Mouse (Mus musculus) midbrain, embryonic 12.5 days (tissue): ENCODE measurements around the gene Abl1. TPM values are rescaled to one million over a fixed set of nuclear protein-coding genes. Genes with fewer than 3 reads are reported as not detected.
"Not testable (repeated sequence)": the region's sequence is repeated elsewhere in the genome, so short reads cannot be mapped to it uniquely, and the experiment has no call there.

Experiments used
- ATAC-seq: fragments of 200-750 bp; cut with Nextera tagmentation; 2 replicates; pipeline ENCODE4 v1.8.0; 2017; ENCODE audit warnings: low read depth, moderate TSS enrichment, moderate library complexity; ENCODE audit not compliant: low FRiP score
- H3K27ac ChIP-seq: fragments of 300-500 bp; sonication (generic); replicated peaks from 2 replicates; pipeline ENCODE4 v1.5.1; 2016; ENCODE audit warnings: mild to moderate bottlenecking
- H3K27me3 ChIP-seq: fragments of 300-500 bp; sonication (generic); 2 replicates; pipeline ENCODE4 v1.6.1; 2016; ENCODE audit warnings: mild to moderate bottlenecking
- H3K36me3 ChIP-seq: fragments of 300-500 bp; sonication (generic); 2 replicates; pipeline ENCODE4 v1.6.1; 2016
- H3K4me1 ChIP-seq: fragments of 300-500 bp; sonication (generic); 2 replicates; pipeline ENCODE4 v1.6.1; 2016
- H3K4me2 ChIP-seq: fragments of 300-500 bp; sonication (generic); replicated peaks from 2 replicates; pipeline ENCODE4 v1.6.1; 2016; ENCODE audit warnings: mild to moderate bottlenecking, moderate library complexity
- H3K4me3 ChIP-seq: fragments of 300-500 bp; sonication (generic); 2 replicates; pipeline ENCODE4 v1.5.1; 2016; ENCODE audit warnings: mild to moderate bottlenecking
- H3K9ac ChIP-seq: fragments of 300-500 bp; sonication (generic); replicated peaks from 2 replicates; pipeline ENCODE4 v1.6.1; 2016; ENCODE audit warnings: mild to moderate bottlenecking, moderate library complexity
- H3K9me3 ChIP-seq: fragments of 300-500 bp; sonication (generic); 2 replicates; pipeline ENCODE4 v1.6.1; 2016; ENCODE audit warnings: mild to moderate bottlenecking
- WGBS: fragments of 180-500 bp; shearing (Covaris S2); methylation state at CpG from one replicate; pipeline ENCODE4 v1.1.7; 2016; 5-methylcytosine and 5-hydroxymethylcytosine counted together
- polyA plus RNA-seq: library from polyadenylated mRNA; unstranded; fragments of >200 nt; fragmentation: Nextera tagmentation; extraction: Ambion mirVana; gene quantifications from 2 replicates; pipeline ENCODE4 v1.2.1, GENCODE M21; 2016

Gene Abl1
- polyA plus RNA-seq, 1 experiment from 2014 or later, result 47.3 TPM

GRCm38 (mm10) chr2:31656374-31656773 lies 31.8 kb upstream of the Abl1 start:
- Histone ChIP-seq H3K4me2 (no peak overlapping the region), H3K27ac (no peak overlapping the region), H3K36me3 (no peaks in the 10 kb centered on the region), H3K4me3 (no peak overlapping the region), H3K4me1 (peaks cover 14% of the 10 kb centered on the region), H3K27me3 (peaks cover 96% of the 10 kb centered on the region), H3K9me3 (no peaks in the 10 kb centered on the region), H3K9ac (no peak overlapping the region)
- ATAC-seq, result no peak
- WGBS, result 85% methylated on average over 7 of the region's 7 CpGs

- peaks cover 89% of the 10 kb centered on the region for H3K27me3 ChIP-seq
- no peak for ATAC-seq
Measured at GRCm38 (mm10) chr2:31662939-31663803, 25.0 kb upstream of the Abl1 start.

GRCm38 (mm10) chr2:31663804-31664180 lies 24.4 kb upstream of the Abl1 start:
- 96% methylated on average over 1 of the region's 1 CpGs for WGBS
- H3K27me3 ChIP-seq, result peaks cover 83% of the 10 kb centered on the region
- H3K27ac ChIP-seq, result no peak overlapping the region
- H3K9ac ChIP-seq, result no peak overlapping the region
- H3K36me3 ChIP-seq, result no peaks in the 10 kb centered on the region
- ATAC-seq, result no peak
- no peaks in the 10 kb centered on the region for H3K4me1 ChIP-seq
- H3K9me3 ChIP-seq, result no peaks in the 10 kb centered on the region
- no peak overlapping the region for H3K4me3 ChIP-seq
- no peak overlapping the region for H3K4me2 ChIP-seq

More at GRCm38 (mm10) chr2:31662939-31663803, 25.0 kb upstream of the Abl1 start:
- H3K4me1 ChIP-seq, result no peaks in the 10 kb centered on the region
- H3K4me2 ChIP-seq, result no peak overlapping the region
- H3K9ac ChIP-seq, result no peak overlapping the region
- H3K9me3 ChIP-seq, result no peaks in the 10 kb centered on the region
- 72% methylated on average over 8 of the region's 8 CpGs for WGBS
- no peaks in the 10 kb centered on the region for H3K36me3 ChIP-seq
- no peak overlapping the region for H3K27ac ChIP-seq
- no peak overlapping the region for H3K4me3 ChIP-seq

GRCm38 (mm10) chr2:31667332-31667731 lies 20.8 kb upstream of the Abl1 start:
- H3K9ac ChIP-seq, result no peak overlapping the region
- H3K4me1 ChIP-seq, result peaks cover 12% of the 10 kb centered on the region
- no peak for ATAC-seq
- H3K9me3 ChIP-seq, result no peaks in the 10 kb centered on the region
- H3K4me2 ChIP-seq, result no peak overlapping the region
- peaks cover 49% of the 10 kb centered on the region for H3K27me3 ChIP-seq
- no peak overlapping the region for H3K4me3 ChIP-seq
- WGBS, result 24% methylated on average over 4 of the region's 4 CpGs
- no peak overlapping the region for H3K27ac ChIP-seq
- peaks cover 2% of the 10 kb centered on the region; the same call in 1 of the 2 replicates for H3K36me3 ChIP-seq

- Histone ChIP-seq H3K4me3 (peak within 1 kb of the TSS; percentile 68), H3K9me3 (no peaks in the 10 kb centered on the region), H3K36me3 (peaks cover 34% of the 10 kb centered on the region), H3K4me1 (peaks cover 23% of the 10 kb centered on the region), H3K27me3 (peaks cover 20% of the 10 kb centered on the region), H3K9ac (peak within 1 kb of the TSS; percentile 79), H3K27ac (no peak within 1 kb of the TSS), H3K4me2 (peak within 1 kb of the TSS; percentile 91)
- peak; percentile 98 for ATAC-seq
- under 1% methylated on average over 27 of the region's 27 CpGs for WGBS
Measured at GRCm38 (mm10) chr2:31670551-31671035, 17.6 kb upstream of the Abl1 start, which contains the start of gene Exosc2. TSS of gene Exosc2 (plus strand) at chr2:31670715.

- no peak overlapping the region for H3K9ac ChIP-seq
- H3K27ac ChIP-seq, result no peak overlapping the region
- H3K36me3 ChIP-seq, result peaks cover 76% of the 10 kb centered on the region
- no peak for ATAC-seq
- WGBS, result 97% methylated on average over 6 of the region's 6 CpGs
- H3K9me3 ChIP-seq, result no peaks in the 10 kb centered on the region
- H3K4me1 ChIP-seq, result no peaks in the 10 kb centered on the region
- no peaks in the 10 kb centered on the region for H3K27me3 ChIP-seq
- H3K4me2 ChIP-seq, result no peak overlapping the region
- no peak overlapping the region for H3K4me3 ChIP-seq
Measured at GRCm38 (mm10) chr2:31678641-31679040, 9.5 kb upstream of the Abl1 start.

GRCm38 (mm10) chr2:31681051-31681707 lies 7.0 kb upstream of the Abl1 start:
- not testable (repeated sequence) for H3K9me3 ChIP-seq, H3K4me3 ChIP-seq, H3K4me1 ChIP-seq, H3K27ac ChIP-seq, H3K27me3 ChIP-seq, H3K9ac ChIP-seq, H3K4me2 ChIP-seq, ATAC-seq
- 93% methylated on average over 15 of the region's 15 CpGs for WGBS
- H3K36me3 ChIP-seq, result peaks cover 51% of the 10 kb centered on the region

DNA sequence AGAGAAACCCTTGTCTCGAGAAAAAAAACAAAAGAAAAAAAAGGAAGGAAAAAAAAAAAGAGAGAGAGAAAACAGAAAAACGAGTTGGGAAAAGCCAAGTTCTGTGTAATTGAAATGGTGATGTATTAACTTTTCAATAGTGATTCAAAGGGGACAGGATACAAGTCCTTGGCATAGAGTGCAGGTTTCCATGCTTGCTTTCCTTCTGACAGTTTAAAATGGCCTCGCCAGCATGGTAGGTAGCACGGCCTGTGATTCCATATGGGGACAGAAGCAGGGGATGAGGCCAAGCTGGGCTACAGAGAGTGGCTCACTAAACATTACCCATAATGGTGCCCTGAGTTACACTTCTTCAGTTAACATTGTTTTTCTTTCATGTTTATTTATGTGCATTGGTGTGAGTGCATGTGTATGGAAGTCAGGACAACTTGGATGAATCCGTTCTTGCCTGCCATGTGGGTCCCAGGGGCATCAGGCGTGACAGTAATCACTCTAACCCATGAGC lies 6.4 kb upstream of the Abl1 start:
- WGBS, result 90% methylated on average over 6 of the region's 6 CpGs
- no peak for ATAC-seq
- Histone ChIP-seq H3K9me3 (no peaks in the 10 kb centered on the region), H3K4me1 (no peaks in the 10 kb centered on the region), H3K27ac (no peak overlapping the region), H3K4me3 (no peak overlapping the region), H3K27me3 (no peaks in the 10 kb centered on the region), H3K9ac (no peak overlapping the region), H3K36me3 (peaks cover 45% of the 10 kb centered on the region), H3K4me2 (no peak overlapping the region)

DNA sequence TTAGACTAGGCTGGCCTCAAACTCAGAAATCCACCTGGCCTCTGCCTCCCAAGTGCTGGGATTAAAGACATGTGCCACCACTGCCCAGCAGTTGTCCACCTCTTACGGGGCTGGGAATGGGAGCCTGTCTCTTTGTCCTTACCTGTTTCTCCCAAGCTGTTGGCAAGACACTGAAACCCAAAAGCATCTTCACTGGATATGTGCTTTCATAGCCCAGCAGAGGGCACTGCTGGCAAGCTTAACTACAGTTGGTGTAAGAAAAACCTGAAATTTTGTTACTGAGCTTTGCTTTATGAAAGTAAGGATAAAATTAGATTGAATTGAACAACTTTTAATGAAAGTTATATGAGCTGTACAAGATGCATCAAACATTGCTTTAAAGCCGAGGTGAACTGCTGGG lies 4.5 kb upstream of the Abl1 start:
- H3K9me3 ChIP-seq, result no peaks in the 10 kb centered on the region
- no peaks in the 10 kb centered on the region for H3K27me3 ChIP-seq
- WGBS, result 26% methylated on average over 2 of the region's 2 CpGs
- H3K27ac ChIP-seq, result no peak overlapping the region
- H3K9ac ChIP-seq, result no peak overlapping the region
- H3K4me3 ChIP-seq, result no peak overlapping the region
- ATAC-seq, result no peak
- peaks cover 26% of the 10 kb centered on the region for H3K36me3 ChIP-seq
- no peak overlapping the region for H3K4me2 ChIP-seq
- no peaks in the 10 kb centered on the region for H3K4me1 ChIP-seq

DNA sequence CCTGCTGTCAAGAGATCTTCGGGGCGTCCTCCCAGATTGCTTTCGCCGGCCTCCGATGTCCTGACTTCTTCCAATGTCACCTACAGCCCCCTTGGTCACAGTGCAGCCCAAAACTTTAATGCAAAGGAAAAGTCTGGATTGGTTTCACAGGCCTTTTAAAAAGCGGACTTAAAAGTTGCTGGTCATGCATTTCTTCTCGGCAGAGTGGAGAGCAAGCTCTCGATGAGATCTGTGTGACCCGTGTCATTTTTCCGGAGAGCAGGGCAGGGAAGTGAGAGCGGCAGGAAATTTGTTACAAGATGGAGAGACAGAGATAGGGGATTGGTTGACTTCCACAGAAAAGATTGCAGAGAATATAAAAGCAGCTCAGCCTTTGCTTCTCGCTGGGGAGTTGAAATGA lies 869 bp downstream of the Abl1 start:
- peaks cover 36% of the 10 kb centered on the region for H3K4me1 ChIP-seq
- ATAC-seq, result no peak
- peak overlapping the region; percentile 93 for H3K4me3 ChIP-seq
- H3K27ac ChIP-seq, result peak overlapping the region; percentile 92; the same call in 1 of the 2 replicates
- peak overlapping the region; percentile 93 for H3K9ac ChIP-seq
- no peaks in the 10 kb centered on the region for H3K27me3 ChIP-seq
- H3K9me3 ChIP-seq, result no peaks in the 10 kb centered on the region
- under 1% methylated on average over 12 of the region's 12 CpGs for WGBS
- peak overlapping the region; percentile 88 for H3K4me2 ChIP-seq
- H3K36me3 ChIP-seq, result no peaks in the 10 kb centered on the region

- 59% methylated on average over 3 of the region's 3 CpGs for WGBS
Measured at GRCm38 (mm10) chr2:31690063-31690462, 1.9 kb downstream of the Abl1 start.

GRCm38 (mm10) chr2:31698209-31698608 lies 10.0 kb downstream of the Abl1 start:
- Histone ChIP-seq H3K4me2 (no peak overlapping the region), H3K36me3 (peaks cover 24% of the 10 kb centered on the region), H3K4me3 (no peak overlapping the region), H3K27me3 (no peaks in the 10 kb centered on the region), H3K9ac (no peak overlapping the region), H3K4me1 (no peaks in the 10 kb centered on the region), H3K9me3 (no peaks in the 10 kb centered on the region), H3K27ac (no peak overlapping the region)
- ATAC-seq, result no peak

More at GRCm38 (mm10) chr2:31690063-31690462, 1.9 kb downstream of the Abl1 start:
- H3K4me3 ChIP-seq, result peak overlapping the region; percentile 93
- H3K36me3 ChIP-seq, result peaks cover 6% of the 10 kb centered on the region; the same call in 1 of the 2 replicates
- no peak overlapping the region for H3K27ac ChIP-seq
- ATAC-seq, result no peak
- no peaks in the 10 kb centered on the region for H3K27me3 ChIP-seq
- peaks cover 36% of the 10 kb centered on the region for H3K4me1 ChIP-seq
- peak overlapping the region; percentile 93; the same call in 1 of the 2 replicates for H3K9ac ChIP-seq
- no peaks in the 10 kb centered on the region for H3K9me3 ChIP-seq
- H3K4me2 ChIP-seq, result peak overlapping the region; percentile 88
